Mouse (Mus musculus) macrophage (primary cell): ENCODE measurements around the gene Srp54a. TPM values are rescaled to one million over a fixed set of nuclear protein-coding genes. Genes with fewer than 3 reads are reported as not detected.
A peak's percentile ranks its signal among the peaks of the same experiment; 100 is the strongest.
"Not testable (repeated sequence)": the region's sequence is repeated elsewhere in the genome, so short reads cannot be mapped to it uniquely, and the experiment has no call there.

Experiments used
- H3K27ac ChIP-seq: fragments of 350-480 bp; formaldehyde crosslinking; 2 replicates; pipeline ENCODE4 v1.9.0; 2021
- H3K36me3 ChIP-seq: fragments of 350-480 bp; formaldehyde crosslinking; 2 replicates; pipeline ENCODE4 v1.9.0; 2021; ENCODE audit errors: inconsistent target
- H3K4me3 ChIP-seq: fragments of 350-480 bp; formaldehyde crosslinking; 2 replicates; pipeline ENCODE4 v1.9.0; 2021; ENCODE audit errors: inconsistent target
- H3K79me2 ChIP-seq: fragments of 350-480 bp; formaldehyde crosslinking; 2 replicates; pipeline ENCODE4 v1.9.0; 2021; ENCODE audit errors: inconsistent target
- WGBS: methylation state at CpG from one replicate; pipeline ENCODE4 v1.1.7; 2026; ENCODE audit warnings: inconsistent platforms; ENCODE audit not compliant: missing documents; 5-methylcytosine and 5-hydroxymethylcytosine counted together
- polyA plus RNA-seq: library from polyadenylated mRNA; stranded (reverse); fragments of 250-400 nt; gene quantifications from 3 replicates; pipeline ENCODE4 v1.2.4, GENCODE M21; 2018; ENCODE audit warnings: inconsistent platforms
- total RNA-seq, 78 experiments: library from RNA; depleted of rRNA; stranded (reverse); fragments of 250-400 nt; gene quantifications; 1 replicate in 9 of 78; 2 replicates in 24 of 78; 3 replicates in 43 of 78; 4 replicates in 2 of 78; pipeline ENCODE4 v1.2.4; 2018; ENCODE audit warnings: inconsistent platforms in 56 of 78

Srp54a gene
- total RNA-seq (2018; cell fraction: chromatin; rRNA removed) = 100 to 1,000 TPM; 117 to 436 (median 178) TPM
- total RNA-seq (2018; cell fraction: cytosol; rRNA removed) = 100 to 1,000 TPM in 2 of 26 experiments, 10 to 100 TPM in 24; 51.8 to 124 (median 77.3) TPM
- 100 to 1,000 TPM in 16 of 26 experiments, 10 to 100 TPM in 10; 47.8 to 203 (median 111) TPM for total RNA-seq (2018; cell fraction: nucleus; rRNA removed)
- 46.9 to 246 TPM (median 50.9 TPM) in 3 replicates for polyA plus RNA-seq

DNA sequence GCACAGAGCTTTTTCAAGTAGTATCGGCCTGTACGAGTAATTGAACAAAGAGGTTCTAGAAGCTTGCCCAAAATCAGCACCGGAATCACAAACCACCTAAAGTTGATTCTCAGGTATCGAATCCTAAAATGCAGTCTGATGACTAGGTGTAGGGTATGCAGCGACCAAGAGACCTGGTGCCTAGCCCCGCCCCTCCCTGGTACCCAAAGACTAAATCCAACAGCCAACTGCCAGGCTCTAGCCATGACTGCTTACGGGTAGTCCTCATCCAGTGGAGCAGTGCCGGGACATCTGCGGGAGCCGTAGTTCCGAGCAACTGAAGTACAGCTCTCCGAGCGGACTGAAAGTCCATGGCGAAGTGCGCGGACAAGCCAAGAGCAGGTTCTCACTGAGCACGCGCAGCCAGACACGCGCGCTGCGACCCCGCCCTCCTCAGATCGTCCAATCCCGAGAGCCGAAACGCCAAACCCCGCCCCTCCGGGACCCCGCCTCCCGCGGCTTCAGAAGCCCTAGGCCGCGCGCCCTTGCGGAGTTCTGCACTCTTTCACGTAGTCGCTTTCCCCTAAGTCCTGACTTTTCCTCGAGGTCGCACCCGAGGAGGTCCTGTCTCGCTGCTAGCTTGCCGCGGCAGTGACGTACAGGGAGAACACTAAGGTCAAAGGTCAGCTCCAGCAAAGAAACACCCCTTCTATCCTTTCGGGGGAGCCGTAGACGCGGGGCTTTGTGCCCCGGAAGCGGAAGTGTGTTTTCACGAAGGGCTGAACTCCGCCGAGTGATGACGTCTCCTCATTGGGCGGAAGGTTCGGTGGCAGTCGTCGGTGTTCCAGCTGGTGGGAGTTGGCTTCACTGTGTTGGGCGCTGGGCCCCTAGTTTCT is at the start of gene Srp54a, which contains the start of gene 2700097O09Rik:
TSS of gene Srp54a (plus strand) at position 537 of the 875 bp plus-strand sequence.
TSS of gene 2700097O09Rik (minus strand) at position 385 of the 875 bp plus-strand sequence.
- peak within 1 kb of the TSS; percentile 51 for H3K27ac ChIP-seq
- WGBS = 0% methylated on average over 47 of the region's 60 CpGs
- H3K79me2 ChIP-seq = peaks cover 63% of the 10 kb centered on the region
- H3K36me3 ChIP-seq = not testable (repeated sequence)
- peak within 1 kb of the TSS; percentile 68 for H3K4me3 ChIP-seq

DNA sequence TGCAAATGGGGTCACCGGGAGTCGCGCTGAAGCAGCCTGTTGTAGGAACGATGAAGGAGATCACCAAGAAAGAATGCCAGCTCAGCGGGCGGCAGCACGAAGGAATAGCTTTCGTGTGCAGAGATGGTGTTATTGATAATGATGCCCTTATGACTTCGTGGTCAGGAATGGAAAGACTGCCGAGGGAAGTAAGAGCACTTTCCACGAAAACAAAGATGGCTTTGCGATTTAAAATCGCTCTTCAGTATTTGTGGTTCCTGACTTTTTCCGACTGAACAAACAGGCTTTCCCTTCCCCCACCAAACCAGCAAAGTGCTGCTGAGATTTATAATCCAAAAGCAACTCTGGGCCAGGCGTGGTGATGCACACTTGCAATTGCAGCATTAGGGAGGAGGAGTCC is 39.1 kb upstream of the Srp54a start:
- no peaks in the 10 kb centered on the region for H3K36me3 ChIP-seq
- 85% methylated on average over 14 of the region's 15 CpGs for WGBS
- no peak overlapping the region for H3K27ac ChIP-seq
- no peak overlapping the region for H3K4me3 ChIP-seq
- H3K79me2 ChIP-seq = no peaks in the 10 kb centered on the region

DNA sequence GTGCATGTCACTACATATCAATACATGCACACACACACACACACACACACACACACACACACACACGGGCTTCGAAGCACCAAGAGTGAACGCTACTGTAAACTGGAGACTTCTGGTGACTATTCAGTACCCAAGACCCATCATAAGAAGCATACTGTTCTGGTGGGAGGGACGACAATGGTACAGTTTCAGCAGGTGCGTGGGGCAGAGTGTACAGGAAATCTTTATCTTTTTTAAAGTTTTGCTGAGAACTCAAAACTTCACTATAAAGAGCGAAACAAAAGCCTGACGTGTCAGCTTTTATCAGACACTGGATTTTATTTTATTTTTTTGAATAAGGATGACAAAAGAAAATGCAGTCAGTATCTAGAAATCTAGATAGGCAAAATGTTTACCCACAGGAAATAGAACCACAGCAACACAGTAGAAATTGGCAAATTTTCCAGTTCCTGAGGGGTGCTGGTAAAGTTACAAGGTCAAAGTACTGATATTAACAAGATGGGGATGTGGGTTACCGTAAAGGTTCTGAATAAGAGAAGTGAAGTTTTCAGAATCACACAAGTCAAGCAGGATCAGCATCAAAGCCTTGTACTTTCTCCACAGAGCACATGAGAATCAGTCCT is 30.2 kb upstream of the Srp54a start:
- 78% methylated on average over 8 of the region's 8 CpGs for WGBS
- H3K36me3 ChIP-seq = no peaks in the 10 kb centered on the region
- H3K79me2 ChIP-seq = no peaks in the 10 kb centered on the region
- H3K4me3 ChIP-seq = no peak overlapping the region
- H3K27ac ChIP-seq = no peak overlapping the region

DNA sequence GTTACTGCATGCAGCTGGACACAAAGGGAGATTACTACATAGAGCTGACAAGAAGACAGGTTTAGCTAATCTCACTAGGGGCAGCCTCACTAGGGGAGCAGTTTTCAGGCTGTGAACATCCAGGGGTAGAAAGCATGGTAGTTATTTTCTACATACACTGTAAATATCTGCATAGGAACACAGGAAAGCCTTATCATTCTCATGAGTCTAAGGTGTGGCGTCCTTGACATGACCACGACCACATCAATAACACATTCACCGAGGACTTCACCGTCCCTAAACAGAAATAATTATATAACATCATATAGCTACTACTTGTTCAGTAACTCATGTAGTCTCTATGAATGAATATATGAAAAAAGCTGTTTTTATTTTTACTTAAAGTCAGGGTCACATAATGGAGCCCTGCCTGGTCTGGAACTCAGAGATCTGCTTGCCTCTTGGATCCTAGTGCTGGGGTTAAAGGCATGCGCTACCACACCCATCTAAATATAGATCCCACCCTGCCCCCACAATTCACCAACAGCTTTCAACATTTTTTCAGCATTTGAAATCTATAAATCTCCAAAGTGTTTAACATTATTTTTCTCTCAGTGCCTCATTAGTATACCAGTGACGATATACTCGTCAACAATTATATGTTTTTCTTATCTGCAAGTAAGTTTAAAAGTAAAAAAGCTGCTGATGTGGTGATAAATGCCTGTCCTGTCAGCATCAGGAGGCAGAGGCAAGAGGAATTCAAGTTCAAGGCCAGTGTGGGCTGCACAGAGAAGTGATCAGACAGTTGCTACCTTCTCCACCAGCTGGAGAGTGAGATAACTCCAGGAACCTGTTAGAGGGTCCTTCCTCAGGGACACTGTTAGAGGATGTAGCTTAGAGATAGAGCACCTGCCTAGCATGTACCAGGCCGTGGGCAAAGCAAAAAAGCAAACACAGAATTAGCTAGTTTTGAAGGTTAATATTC is 28.6 kb upstream of the Srp54a start:
- WGBS = 90% methylated on average over 8 of the region's 8 CpGs
- Histone ChIP-seq H3K4me3 (no peak overlapping the region), H3K79me2 (no peaks in the 10 kb centered on the region), H3K27ac (no peak overlapping the region), H3K36me3 (no peaks in the 10 kb centered on the region)

DNA sequence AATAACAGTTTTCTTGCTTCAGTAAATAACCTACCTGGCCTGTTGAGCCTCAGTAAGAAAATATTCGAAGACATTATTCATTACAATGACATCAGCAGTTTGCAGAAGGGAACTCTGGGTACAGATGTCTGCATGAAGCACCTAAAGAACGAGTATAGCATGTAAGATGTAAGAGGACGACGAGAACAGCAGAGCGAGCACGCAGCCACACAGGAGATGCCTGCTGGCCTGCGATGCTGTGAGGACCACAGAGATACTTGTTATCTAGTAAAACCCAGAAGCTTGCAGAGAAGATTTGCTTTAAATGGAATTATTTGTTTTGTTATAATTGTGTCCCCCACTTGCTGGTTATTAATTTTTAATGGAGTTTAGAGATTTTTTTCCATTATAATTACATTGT is 26.8 kb upstream of the Srp54a start:
- Histone ChIP-seq H3K4me3 (no peak overlapping the region), H3K36me3 (no peaks in the 10 kb centered on the region), H3K27ac (no peak overlapping the region), H3K79me2 (no peaks in the 10 kb centered on the region)
- WGBS = 95% methylated on average over 7 of the region's 7 CpGs

DNA sequence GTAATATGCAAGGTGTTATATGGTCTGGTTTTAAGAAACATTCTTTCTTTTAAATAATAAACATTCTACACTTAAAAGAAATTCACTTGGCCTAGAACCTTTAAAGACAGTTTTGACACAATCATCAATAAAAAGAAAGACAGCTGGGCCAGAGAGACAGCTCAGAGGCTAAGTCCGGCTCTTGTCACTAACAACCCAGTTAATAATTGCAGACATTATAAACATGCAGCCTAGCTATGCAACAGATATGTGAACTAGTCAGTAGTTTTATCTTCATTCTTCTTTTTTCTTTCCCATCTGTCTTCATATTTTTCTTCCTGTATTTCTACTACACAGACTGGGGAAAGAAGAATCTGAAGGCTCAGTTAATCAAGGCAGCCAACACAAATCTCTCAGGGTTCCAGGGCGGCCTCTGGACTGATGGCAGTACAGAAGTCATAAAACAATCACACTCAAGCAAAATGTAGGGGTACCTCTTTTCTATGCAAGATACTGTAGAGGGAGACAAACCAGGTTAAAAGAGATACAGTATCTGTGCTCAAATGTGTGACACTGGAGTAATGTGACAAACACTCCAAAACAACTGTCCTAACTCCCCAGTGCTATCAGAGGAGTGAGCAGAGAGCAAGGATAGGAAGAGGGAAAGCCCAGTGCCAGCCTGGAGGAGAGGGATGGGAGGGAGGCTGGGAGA is 25.4 kb upstream of the Srp54a start:
- H3K36me3 ChIP-seq = no peaks in the 10 kb centered on the region
- H3K79me2 ChIP-seq = no peaks in the 10 kb centered on the region
- WGBS = 100% methylated on average over 2 of the region's 2 CpGs
- H3K4me3 ChIP-seq = no peak overlapping the region
- no peak overlapping the region for H3K27ac ChIP-seq

DNA sequence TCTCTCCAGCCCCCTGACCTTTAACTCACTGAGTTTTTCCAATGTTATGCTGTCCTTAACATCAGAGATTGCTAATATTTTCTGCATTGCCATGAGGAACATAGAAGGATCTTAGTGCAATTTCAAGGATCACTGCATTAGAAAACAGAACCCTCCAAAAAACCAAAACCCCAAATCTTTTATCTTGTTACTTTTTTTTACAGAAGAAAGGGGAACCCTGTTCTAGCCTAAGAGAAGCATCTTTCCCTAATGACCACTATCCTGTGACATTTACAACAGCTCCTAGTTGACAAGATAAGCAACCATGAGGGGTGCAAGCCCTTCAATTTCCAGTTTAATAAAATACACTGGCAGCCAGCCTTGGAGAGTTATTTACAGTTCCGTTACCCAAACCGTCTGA is 23.4 kb upstream of the Srp54a start:
- Histone ChIP-seq H3K36me3 (no peaks in the 10 kb centered on the region), H3K79me2 (no peaks in the 10 kb centered on the region), H3K4me3 (no peak overlapping the region), H3K27ac (no peak overlapping the region)
- WGBS = 68% methylated on average over 2 of the region's 2 CpGs

DNA sequence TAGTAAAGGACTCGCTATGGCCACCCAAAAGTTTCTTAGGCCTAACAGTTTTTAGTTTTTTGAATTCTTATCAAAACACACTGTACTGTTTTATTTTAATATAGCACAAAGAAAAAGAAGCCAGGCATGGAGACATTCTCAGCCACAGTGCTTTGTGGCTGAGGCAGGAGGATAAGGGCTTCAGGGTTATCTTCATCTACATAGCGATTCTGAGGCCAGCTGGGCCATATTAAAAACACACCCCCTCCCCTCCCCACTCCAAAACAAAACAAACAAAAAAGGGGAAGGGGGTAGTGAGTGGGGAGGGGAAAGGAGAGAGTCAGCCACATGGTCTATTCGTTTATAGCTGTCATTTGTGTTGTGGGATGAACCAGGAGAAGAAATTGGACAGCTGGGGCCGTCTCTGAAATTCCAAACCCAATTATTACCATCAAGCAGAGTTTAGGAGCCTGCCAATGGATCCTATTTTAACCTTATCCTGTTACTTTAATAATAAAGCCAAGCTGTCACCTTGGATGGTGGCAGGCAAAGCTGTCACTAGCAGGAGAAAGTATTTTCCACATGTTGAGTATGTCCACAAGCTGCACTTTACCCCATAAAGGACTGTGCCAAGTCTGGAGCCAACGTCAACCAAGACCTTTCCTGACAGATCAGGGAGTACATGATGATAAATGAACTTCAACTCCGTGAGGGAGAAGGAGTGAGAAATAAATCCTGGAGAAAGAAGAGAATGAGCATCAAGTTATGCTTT is 21.0 kb upstream of the Srp54a start:
- no peaks in the 10 kb centered on the region for H3K79me2 ChIP-seq
- no peaks in the 10 kb centered on the region for H3K36me3 ChIP-seq
- H3K27ac ChIP-seq = no peak overlapping the region
- H3K4me3 ChIP-seq = no peak overlapping the region
- WGBS = 93% methylated on average over 5 of the region's 6 CpGs

DNA sequence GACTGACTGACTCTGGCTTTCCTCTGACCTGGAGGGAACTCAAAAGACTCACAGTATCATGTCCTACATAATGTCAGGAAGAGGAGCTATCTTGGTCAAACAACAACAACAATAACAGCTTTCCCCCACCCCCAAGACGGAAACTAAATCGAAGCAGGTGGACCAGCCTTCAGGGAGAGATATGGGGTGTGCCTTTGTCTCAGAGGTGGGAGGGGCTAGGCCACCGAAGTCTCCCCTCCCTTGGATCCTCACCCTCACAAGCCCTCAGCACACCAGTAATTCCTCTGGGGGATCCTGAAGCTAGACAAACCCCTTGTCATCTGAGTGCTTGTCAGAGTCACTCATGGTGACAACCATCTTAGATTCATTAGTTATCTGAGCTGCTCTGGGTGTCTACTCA is 20.2 kb upstream of the Srp54a start:
- H3K4me3 ChIP-seq = no peak overlapping the region
- no peaks in the 10 kb centered on the region for H3K79me2 ChIP-seq
- WGBS = 93% methylated on average over 3 of the region's 3 CpGs
- H3K36me3 ChIP-seq = no peaks in the 10 kb centered on the region
- H3K27ac ChIP-seq = no peak overlapping the region

DNA sequence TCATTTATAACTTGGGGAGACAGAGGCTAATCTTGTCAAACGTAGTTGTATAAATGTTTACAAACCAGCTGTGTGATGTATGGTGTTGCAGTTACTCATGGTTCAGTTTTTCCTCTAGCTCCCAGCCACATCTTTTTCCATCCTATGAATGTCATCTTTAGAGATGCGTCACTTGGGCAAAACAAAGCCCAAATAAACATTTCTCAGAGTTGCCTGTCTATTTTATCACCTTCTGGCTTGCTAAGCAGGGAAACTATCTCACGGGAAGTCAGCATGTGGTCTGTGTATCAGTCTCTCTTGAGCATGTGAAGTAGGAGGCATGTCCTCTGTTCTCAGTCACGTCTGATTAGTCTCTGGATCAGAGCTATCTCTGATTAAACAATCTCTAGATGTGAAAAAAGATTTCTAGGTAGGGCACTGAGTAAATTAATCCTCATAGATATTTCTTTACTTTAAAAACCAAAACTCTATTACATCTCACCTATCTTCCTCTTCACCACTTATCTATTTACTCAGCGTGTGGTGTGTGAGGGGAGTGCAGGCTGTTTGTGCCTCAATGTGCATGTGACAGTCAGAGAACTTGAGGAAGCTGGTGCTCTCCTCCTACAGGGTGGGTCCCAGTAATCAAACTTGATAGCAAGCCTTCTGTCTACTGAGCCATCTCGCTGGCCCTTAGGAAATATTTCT is 19.7 kb upstream of the Srp54a start:
- Histone ChIP-seq H3K4me3 (no peak overlapping the region), H3K27ac (no peak overlapping the region), H3K36me3 (no peaks in the 10 kb centered on the region), H3K79me2 (no peaks in the 10 kb centered on the region)
- WGBS = 92% methylated on average over 6 of the region's 6 CpGs

DNA sequence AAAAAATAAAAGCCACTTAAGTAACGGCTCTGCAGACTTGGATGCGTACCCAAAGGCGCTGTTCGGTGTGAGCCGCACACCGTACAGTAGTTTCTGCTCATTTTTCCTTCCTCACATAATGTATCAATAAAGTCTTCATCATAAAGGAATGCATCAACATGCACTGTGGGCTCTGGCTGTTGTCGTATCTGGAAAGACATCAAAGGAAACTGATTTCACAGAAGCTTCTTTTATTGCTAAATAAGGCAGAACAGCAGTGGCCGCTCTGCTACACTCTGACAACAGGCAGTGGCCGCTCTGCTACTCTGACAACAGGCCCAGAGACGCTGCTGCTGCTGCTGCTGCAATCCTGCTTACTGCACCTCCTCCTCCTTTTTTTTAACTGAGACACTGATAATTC is 19.1 kb upstream of the Srp54a start:
- Histone ChIP-seq H3K79me2 (no peaks in the 10 kb centered on the region), H3K27ac (no peak overlapping the region), H3K36me3 (no peaks in the 10 kb centered on the region), H3K4me3 (no peak overlapping the region)
- WGBS = 97% methylated on average over 10 of the region's 10 CpGs

DNA sequence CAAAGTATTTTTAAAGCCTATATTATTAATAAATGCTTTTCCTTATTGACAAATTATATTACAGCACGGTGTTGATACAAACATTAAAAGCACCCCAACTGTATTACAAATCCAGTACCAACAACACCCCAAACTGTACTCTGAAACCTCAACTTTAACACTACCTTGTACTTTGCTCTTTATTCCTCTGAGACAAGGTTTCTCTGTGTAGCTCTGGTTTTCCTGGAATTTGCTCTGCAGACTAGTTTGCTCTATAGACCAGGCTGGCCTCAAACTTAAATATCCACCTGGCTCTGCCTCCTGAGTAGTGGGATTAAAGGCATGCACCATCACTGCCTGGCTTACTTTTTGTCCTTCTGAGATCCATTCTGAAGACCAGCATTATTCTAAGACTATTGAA is 17.9 kb upstream of the Srp54a start:
- H3K27ac ChIP-seq = no peak overlapping the region
- 91% methylated on average over 1 of the region's 1 CpGs for WGBS
- no peaks in the 10 kb centered on the region for H3K36me3 ChIP-seq
- no peaks in the 10 kb centered on the region for H3K79me2 ChIP-seq
- H3K4me3 ChIP-seq = no peak overlapping the region

DNA sequence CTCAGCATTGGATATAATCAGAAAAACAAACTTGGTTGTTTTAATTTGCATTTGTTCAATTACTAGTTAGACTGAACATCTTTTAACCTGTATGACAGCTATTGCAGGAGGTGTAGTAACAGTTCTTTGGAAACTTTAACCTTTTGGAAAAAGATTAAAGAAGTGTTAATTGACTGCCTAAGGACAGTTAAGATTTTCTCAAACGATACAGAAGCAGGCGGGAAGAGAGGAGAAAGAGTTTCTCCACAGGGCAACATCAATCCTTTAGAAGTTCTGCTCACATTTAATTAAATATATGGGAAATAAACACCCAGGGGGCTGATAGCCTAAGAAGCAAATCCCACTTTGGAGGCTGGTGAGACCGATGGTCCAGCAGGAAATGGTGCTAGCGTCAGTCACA is 7.6 kb upstream of the Srp54a start:
- H3K27ac ChIP-seq = no peak overlapping the region
- H3K79me2 ChIP-seq = peaks cover 20% of the 10 kb centered on the region; the same call in 1 of the 2 replicates
- 93% methylated on average over 4 of the region's 4 CpGs for WGBS
- no peaks in the 10 kb centered on the region for H3K36me3 ChIP-seq
- no peak overlapping the region for H3K4me3 ChIP-seq
